Mouse (Mus musculus) intestine, embryonic 14.5 days (tissue): ENCODE measurements around the gene March7. TPM values are rescaled to one million over a fixed set of nuclear protein-coding genes. Genes with fewer than 3 reads are reported as not detected.

Experiments used
- ATAC-seq: fragments of 200-750 bp; cut with Nextera tagmentation; replicated peaks from 2 replicates; pipeline ENCODE4 v1.8.0; 2017; ENCODE audit warnings: low read depth, moderate number of reproducible peaks, moderate TSS enrichment, moderate library complexity; ENCODE audit not compliant: low FRiP score, low TSS enrichment
- DNase-seq: peaks from one replicate; pipeline ENCODE4 v3.0.0-alpha.2; 2018; ENCODE audit warnings: low spot score
- H3K27ac ChIP-seq: fragments of 300-500 bp; sonication (generic); 2 replicates; pipeline ENCODE4 v1.5.1; 2014; ENCODE audit warnings: low read depth, mild to moderate bottlenecking, control low read depth
- H3K27me3 ChIP-seq: fragments of 300-500 bp; sonication (generic); replicated peaks from 2 replicates; pipeline ENCODE4 v1.6.1; 2014; ENCODE audit warnings: low read length, control low read depth; ENCODE audit not compliant: control insufficient read depth, insufficient read depth
- H3K36me3 ChIP-seq: fragments of 300-500 bp; sonication (generic); 2 replicates; pipeline ENCODE4 v1.6.1; 2014; ENCODE audit warnings: low read length, control low read depth; ENCODE audit not compliant: control insufficient read depth, insufficient read depth
- H3K4me1 ChIP-seq: fragments of 300-500 bp; sonication (generic); replicated peaks from 2 replicates; pipeline ENCODE4 v1.6.1; 2014; ENCODE audit warnings: low read length, control low read depth, mixed read lengths; ENCODE audit not compliant: control insufficient read depth, insufficient read depth
- H3K4me2 ChIP-seq: fragments of 300-500 bp; sonication (generic); 2 replicates; pipeline ENCODE4 v1.6.1; 2014; ENCODE audit warnings: low read length
- H3K4me3 ChIP-seq: fragments of 300-500 bp; sonication (generic); 2 replicates; pipeline ENCODE4 v1.5.1; 2014; ENCODE audit warnings: low read depth, low read length, control low read depth, mixed read lengths
- H3K9ac ChIP-seq: fragments of 300-500 bp; sonication (generic); 2 replicates; pipeline ENCODE4 v1.6.1; 2014; ENCODE audit warnings: mild to moderate bottlenecking, low read length
- H3K9me3 ChIP-seq: fragments of 300-500 bp; sonication (generic); 2 replicates; pipeline ENCODE4 v1.6.1; 2016; ENCODE audit warnings: low read length, control low read depth; ENCODE audit not compliant: control insufficient read depth
- WGBS: fragments of 180-500 bp; shearing (Covaris S2); extraction: QIAGEN DNeasy Blood & Tissue Kit; methylation state at CpG from one replicate; pipeline ENCODE4 v1.1.7; 2014; 5-methylcytosine and 5-hydroxymethylcytosine counted together
- polyA plus RNA-seq: library from polyadenylated mRNA; unstranded; fragments of >200 nt; fragmentation: Nextera tagmentation; extraction: Ambion mirVana; gene quantifications from 2 replicates; pipeline ENCODE4 v1.2.1, GENCODE M21; 2014

March7 gene
- polyA plus RNA-seq, 1 experiment from 2014 or later: 71.7 TPM

DNA sequence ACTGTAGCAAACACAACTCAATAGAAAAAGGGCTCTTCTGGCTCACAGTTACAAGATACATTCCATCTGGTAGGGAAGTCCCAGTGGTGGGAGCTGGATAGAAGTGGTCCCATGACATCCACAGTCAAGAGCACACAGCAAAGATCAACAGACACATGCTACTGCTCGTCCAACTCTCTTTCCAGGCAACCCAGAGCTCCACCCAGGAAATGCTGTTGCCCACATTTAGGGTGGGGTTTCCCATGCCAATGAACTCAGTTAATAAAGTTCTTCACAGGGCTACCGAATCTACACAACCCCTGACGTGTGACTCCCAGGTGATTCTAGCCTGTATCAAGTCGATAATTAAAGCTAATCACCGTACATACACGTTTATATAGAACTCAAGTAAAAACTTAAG is 5.5 kb upstream of the March7 start:
- DNase-seq (no peak), ATAC-seq (no peak)
- H3K9me3 ChIP-seq: no peaks in the 10 kb centered on the region
- peaks cover 8% of the 10 kb centered on the region for H3K4me1 ChIP-seq
- H3K9ac ChIP-seq: no peak overlapping the region
- H3K36me3 ChIP-seq: peaks cover 18% of the 10 kb centered on the region
- H3K27ac ChIP-seq: no peak overlapping the region
- no peak overlapping the region for H3K4me3 ChIP-seq
- 77% methylated on average over 6 of the region's 6 CpGs for WGBS
- H3K4me2 ChIP-seq: no peak overlapping the region
- no peaks in the 10 kb centered on the region for H3K27me3 ChIP-seq

DNA sequence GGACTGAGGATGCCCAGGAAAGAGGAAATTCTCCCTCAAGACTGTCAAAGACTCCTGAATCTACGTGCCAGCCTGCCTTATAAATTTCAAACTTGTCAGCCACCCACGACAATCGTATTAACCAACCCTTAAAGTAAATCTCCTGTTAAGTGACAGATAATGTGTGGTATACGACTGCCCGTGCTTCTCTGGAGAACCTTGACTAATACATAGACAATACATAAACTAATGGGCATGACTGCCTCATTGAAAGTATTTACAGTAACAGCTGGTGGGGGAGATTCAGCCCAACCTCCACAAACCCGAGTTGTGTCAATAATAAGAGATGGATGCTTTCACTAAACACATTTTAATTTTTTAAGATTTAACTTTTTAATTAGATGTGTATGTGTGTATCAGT is 3.9 kb upstream of the March7 start:
- H3K4me1 ChIP-seq: peaks cover 8% of the 10 kb centered on the region
- no peak overlapping the region for H3K9ac ChIP-seq
- H3K36me3 ChIP-seq: peaks cover 18% of the 10 kb centered on the region
- no peak overlapping the region for H3K4me2 ChIP-seq
- H3K9me3 ChIP-seq: no peaks in the 10 kb centered on the region
- DNase-seq (no peak), ATAC-seq (no peak)
- 63% methylated on average over 6 of the region's 6 CpGs for WGBS
- H3K27me3 ChIP-seq: no peaks in the 10 kb centered on the region
- no peak overlapping the region for H3K4me3 ChIP-seq
- H3K27ac ChIP-seq: no peak overlapping the region

DNA sequence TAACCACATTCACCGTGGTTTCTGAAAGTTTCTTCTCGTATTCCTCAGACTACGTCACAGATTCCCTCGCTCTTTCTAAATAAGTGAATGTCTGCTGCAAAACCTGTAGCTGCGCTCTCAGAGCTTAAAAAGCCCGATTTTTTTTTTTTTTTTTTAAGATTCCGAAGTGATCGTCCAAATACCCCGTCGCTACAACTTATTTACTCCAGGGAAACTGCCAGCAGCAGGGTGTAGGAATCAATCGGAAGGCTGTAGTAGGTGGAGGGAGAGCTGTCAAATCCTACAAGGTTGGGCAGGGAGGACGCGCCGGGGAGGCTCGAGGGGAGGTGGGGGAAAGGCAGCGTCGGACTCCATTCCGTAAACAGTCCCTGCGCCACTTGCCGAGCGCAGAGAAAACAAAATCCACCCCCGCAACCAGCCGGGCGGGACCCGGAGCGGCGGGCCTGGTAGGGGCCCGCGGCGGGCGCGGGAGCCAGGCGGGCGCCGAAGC is 520 bp upstream of the March7 start:
- WGBS: under 1% methylated on average over 31 of the region's 35 CpGs
- Histone ChIP-seq H3K27me3 (no peaks in the 10 kb centered on the region), H3K36me3 (peaks cover 29% of the 10 kb centered on the region), H3K9me3 (no peaks in the 10 kb centered on the region), H3K4me1 (peaks cover 20% of the 10 kb centered on the region), H3K4me2 (peak overlapping the region; percentile 81), H3K9ac (peak overlapping the region; percentile 94), H3K27ac (peak overlapping the region; percentile 87), H3K4me3 (peak overlapping the region; percentile 62)
- DNase-seq (peak; percentile 82), ATAC-seq (peak; percentile 58)

DNA sequence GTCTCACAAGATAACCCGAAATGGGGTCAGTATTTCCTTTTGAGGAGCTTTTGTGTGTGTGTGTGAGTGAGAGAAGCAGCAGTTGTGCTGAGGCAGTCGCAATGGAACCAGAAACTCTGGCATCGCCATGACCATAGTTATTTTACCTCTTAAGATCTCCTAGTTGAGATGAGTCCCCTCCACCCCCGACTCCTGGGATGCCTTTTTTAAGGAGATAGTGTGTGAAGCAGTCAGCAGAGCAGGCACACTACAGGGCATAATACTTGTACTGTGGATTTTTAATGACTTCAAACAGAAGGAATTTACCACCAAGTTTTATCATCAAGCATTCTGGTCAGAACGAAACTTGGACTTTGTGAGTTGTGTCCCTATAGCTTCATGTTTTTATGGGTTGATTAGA is 1.1 kb downstream of the March7 start:
- 13% methylated on average over 5 of the region's 5 CpGs for WGBS
- peak overlapping the region; percentile 87; the same call in 1 of the 2 replicates for H3K27ac ChIP-seq

DNA sequence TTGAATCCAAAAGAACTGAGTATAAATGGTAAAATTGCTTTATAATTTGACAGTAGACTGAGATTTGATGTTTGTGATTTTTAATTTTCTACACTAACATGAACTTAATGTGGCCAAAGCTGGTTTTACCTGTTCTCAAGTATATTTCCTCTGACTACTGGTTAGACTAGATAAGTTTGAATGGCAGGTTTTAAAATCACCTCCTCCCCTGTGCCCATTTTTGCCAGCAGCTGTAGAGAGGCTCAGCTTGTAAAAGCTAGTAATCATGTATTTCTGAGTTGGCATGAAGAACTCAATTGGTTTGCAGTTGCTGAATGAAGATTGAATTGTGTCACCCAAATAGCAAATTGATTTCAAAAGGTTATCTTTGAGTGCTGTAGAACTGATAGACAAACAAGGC is 2.8 kb downstream of the March7 start:
- no peaks in the 10 kb centered on the region for H3K9me3 ChIP-seq
- ATAC-seq (no peak), DNase-seq (no peak)
- no peak overlapping the region for H3K4me3 ChIP-seq
- H3K4me1 ChIP-seq: peaks cover 30% of the 10 kb centered on the region
- no peak overlapping the region for H3K9ac ChIP-seq
- peaks cover 19% of the 10 kb centered on the region; the same call in 1 of the 2 replicates for H3K36me3 ChIP-seq
- no peak overlapping the region for H3K27ac ChIP-seq
- no peak overlapping the region for H3K4me2 ChIP-seq
- no peaks in the 10 kb centered on the region for H3K27me3 ChIP-seq

More for the DNA sequence above, 1.1 kb downstream of the March7 start:
- Histone ChIP-seq H3K9ac (peak overlapping the region; percentile 94), H3K9me3 (no peaks in the 10 kb centered on the region), H3K36me3 (peaks cover 24% of the 10 kb centered on the region), H3K4me2 (peak overlapping the region; percentile 70), H3K4me1 (peaks cover 21% of the 10 kb centered on the region), H3K4me3 (peak overlapping the region; percentile 62), H3K27me3 (no peaks in the 10 kb centered on the region)
- ATAC-seq (no peak), DNase-seq (peak; percentile 60)

DNA sequence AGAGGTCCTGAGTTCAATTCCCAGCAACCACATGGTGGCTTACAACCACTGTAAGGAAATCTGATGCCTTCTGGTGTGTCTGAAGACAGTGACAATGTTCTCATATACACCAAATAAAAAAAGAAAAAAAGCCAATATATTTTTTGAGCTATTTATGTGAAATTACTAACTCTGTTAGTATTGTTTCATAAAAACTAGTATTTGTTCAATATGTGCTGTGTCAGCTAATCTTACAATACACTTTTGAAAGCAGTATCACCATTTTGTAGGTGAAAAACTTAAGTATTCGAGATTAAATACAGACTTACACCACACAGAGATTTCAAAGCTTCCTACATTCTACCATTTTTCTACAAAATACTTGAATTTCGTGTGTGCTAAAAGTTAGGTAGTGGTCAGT is 5.0 kb downstream of the March7 start:
- Histone ChIP-seq H3K27me3 (no peaks in the 10 kb centered on the region), H3K27ac (no peak overlapping the region), H3K9me3 (no peaks in the 10 kb centered on the region), H3K4me2 (no peak overlapping the region), H3K9ac (no peak overlapping the region), H3K4me3 (no peak overlapping the region), H3K36me3 (peaks cover 19% of the 10 kb centered on the region; the same call in 1 of the 2 replicates), H3K4me1 (peaks cover 23% of the 10 kb centered on the region)
- 92% methylated on average over 2 of the region's 2 CpGs for WGBS
- DNase-seq: no peak
- ATAC-seq: no peak

DNA sequence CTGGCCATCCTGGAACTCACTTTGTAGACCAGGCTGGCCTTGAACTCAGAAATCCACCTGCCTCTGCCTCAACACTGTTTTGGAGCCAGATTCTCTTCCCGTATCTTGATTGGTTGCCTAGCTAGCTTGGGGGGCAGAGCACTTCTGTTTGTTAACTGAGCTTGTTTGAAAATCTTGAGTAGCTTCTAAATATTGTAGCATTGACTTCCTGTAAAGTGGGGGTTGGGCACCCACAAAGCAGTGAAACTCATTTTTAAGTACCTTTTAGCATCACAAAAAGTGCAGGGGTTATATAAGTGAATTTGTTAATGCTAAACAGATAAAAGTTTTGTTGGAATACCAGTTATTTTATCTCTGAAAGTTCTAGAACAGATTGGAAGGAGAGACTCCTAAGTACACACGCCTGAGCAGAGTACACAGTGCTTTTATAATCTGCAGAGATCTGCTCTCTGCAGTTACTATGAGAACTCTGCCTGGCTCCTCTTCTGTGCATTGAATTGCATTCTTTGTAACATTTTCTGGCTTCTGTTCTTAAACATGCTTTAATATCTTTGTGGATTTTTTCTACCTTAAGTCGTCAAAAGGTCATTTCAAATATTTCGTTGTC is 7.0 kb downstream of the March7 start:
- WGBS: 74% methylated on average over 4 of the region's 4 CpGs

DNA sequence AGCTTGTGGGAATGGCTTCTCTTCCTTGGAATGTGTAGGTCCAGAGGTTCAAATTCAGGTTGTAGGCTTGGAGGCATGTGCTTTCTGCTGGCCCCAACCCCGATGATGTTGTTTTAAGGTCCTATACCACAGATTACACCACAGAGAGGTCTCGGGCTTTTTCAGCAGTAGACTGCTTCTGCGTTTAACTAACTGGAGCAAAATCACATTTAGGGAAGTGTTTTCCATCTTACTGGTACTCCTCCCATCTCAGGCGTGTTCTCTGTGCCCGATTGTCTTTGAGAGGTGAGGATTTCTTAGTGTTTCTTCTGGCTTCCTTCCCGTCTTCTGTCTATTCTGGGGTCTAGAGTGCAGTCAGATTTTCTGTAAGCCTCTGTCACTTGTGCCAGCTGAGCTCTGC is 7.9 kb downstream of the March7 start:
- no peaks in the 10 kb centered on the region for H3K27me3 ChIP-seq
- peaks cover 10% of the 10 kb centered on the region; the same call in 1 of the 2 replicates for H3K4me1 ChIP-seq
- no peak overlapping the region for H3K4me2 ChIP-seq
- peaks cover 19% of the 10 kb centered on the region; the same call in 1 of the 2 replicates for H3K36me3 ChIP-seq
- ATAC-seq (no peak), DNase-seq (no peak)
- H3K4me3 ChIP-seq: no peak overlapping the region
- no peak overlapping the region for H3K27ac ChIP-seq
- no peaks in the 10 kb centered on the region for H3K9me3 ChIP-seq
- no peak overlapping the region for H3K9ac ChIP-seq
- WGBS: 83% methylated on average over 6 of the region's 6 CpGs

More for the DNA sequence above, 7.0 kb downstream of the March7 start:
- Histone ChIP-seq H3K36me3 (peaks cover 19% of the 10 kb centered on the region; the same call in 1 of the 2 replicates), H3K9ac (no peak overlapping the region), H3K4me1 (peaks cover 14% of the 10 kb centered on the region), H3K4me2 (no peak overlapping the region), H3K4me3 (no peak overlapping the region), H3K9me3 (no peaks in the 10 kb centered on the region), H3K27me3 (no peaks in the 10 kb centered on the region), H3K27ac (no peak overlapping the region)
- ATAC-seq: no peak
- DNase-seq: no peak

DNA sequence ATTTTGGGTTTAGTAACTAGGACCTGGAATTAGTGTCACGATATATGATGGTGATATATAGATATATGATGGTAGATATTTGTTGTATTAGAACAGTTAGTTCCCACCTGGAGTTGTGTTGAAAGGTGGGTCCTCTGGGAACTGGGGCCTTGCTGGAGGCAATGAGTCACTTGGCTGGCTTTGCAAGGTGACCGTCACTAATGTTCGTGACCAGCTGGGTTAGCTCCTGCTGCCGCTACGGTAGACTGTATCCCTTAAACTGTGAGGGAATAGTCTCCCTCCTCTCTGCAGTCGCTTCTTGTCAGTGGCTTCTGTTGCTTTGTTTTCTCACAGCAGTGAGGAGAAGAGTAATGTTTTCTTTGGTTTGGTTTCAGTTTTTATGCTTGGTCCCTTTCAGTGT is 11.5 kb downstream of the March7 start:
- Histone ChIP-seq H3K27ac (no peak overlapping the region), H3K9ac (no peak overlapping the region), H3K4me3 (no peak overlapping the region), H3K36me3 (no peaks in the 10 kb centered on the region), H3K4me1 (peaks cover 6% of the 10 kb centered on the region; the same call in 1 of the 2 replicates), H3K9me3 (no peaks in the 10 kb centered on the region), H3K4me2 (no peak overlapping the region), H3K27me3 (no peaks in the 10 kb centered on the region)
- no peak for ATAC-seq
- no peak for DNase-seq
- 62% methylated on average over 6 of the region's 6 CpGs for WGBS
